22 mouse cellular contexts compared by ENCODE assay signal in the genomic region with DNA sequence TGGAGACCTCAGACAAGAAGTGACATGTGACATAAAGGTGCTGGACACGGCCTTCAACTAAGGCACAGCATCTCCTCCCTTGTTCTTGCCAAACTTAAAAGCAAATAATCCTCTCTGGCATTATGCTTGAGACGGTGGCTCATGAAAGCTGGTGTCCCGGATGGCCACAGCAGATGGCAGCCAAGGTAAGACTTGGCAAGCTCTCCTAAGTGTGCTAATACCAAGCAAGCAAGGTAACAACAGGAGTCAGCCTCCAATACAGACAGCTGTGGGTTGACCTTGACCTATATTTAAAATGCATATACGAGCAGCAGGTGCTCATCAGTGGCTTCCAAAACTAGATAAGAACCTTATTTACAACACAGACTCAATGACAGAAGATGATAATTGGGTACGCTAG. TPM values are rescaled to one million over a fixed set of nuclear protein-coding genes. Genes with fewer than 3 reads are reported as not detected.
DNase-seq lines count a peak whose midpoint lies in the region; ATAC-seq and TF ChIP-seq lines count a peak whose summit lies in the region.
"Had no signal": no experiment of that assay in that cellular context is flagged by ENCODE, and none has a peak within 500 bp of the region (broad histone marks: within the 10 kb centered on the region; RNA-seq: fewer than 3 reads in every experiment).

No protein-coding gene starts in this region.

- H3K9me3 ChIP-seq in intestine, postnatal 0 days (ENCODE audit: control insufficient read depth) = no peaks in the 10 kb centered on the region
- H3K9me3 ChIP-seq in intestine, embryonic 16.5 days (ENCODE audit: control insufficient read depth, low read length) = no peaks in the 10 kb centered on the region
- H3K9me3 ChIP-seq: G1E; heart, embryonic 12.5 days; liver, embryonic 12.5 days; lung, embryonic 15.5 days; midbrain, embryonic 12.5 days; neural tube, embryonic 15.5 days had no signal

- 0 out of 2 replicates have a peak, but pooled peaks have one; percentile 10 for TF ChIP-seq CTCF in intestine, postnatal 0 days (IDR thresholded peaks at IDR 0.05; ENCODE audit: low read depth)
- 0 out of 2 replicates have a peak, but pooled peaks have one; percentile 22 for TF ChIP-seq CTCF in cerebellum, adult 2 months (IDR thresholded peaks at IDR 0.05; ENCODE audit: borderline replicate concordance, insufficient read depth, low read depth, low read length)

- 74% methylated on average over 5 of the region's 5 CpGs for WGBS in intestine, postnatal 0 days
- 79% methylated on average over 5 of the region's 5 CpGs for WGBS in intestine, embryonic 16.5 days
- WGBS in cerebellum, adult 2 months = 28% methylated on average over 5 of the region's 5 CpGs

- no peak for TF ChIP-seq POLR2A in cerebellum, adult 2 months (IDR thresholded peaks at IDR 0.05; ENCODE audit: borderline replicate concordance, insufficient read depth, low read length)

- no peaks in the 10 kb centered on the region for H3K4me1 ChIP-seq in intestine, postnatal 0 days (replicated peaks; ENCODE audit: control insufficient read depth, insufficient read depth, low read length)
- H3K4me1 ChIP-seq in intestine, embryonic 16.5 days (ENCODE audit: control insufficient read depth, insufficient read depth, low read length) = no peaks in the 10 kb centered on the region
- no peaks in the 10 kb centered on the region; the same call in 1 of the 2 replicates for H3K4me1 ChIP-seq in cerebellum, adult 2 months (ENCODE audit: control insufficient read depth, insufficient read depth, low read length)
- H3K4me1 ChIP-seq: liver, embryonic 12.5 days; lung, embryonic 15.5 days; midbrain, embryonic 12.5 days; neural tube, embryonic 15.5 days had no signal

- H3K4me2 ChIP-seq in intestine, postnatal 0 days (replicated peaks; ENCODE audit: low read depth) = no peak overlapping the region
- H3K4me2 ChIP-seq in intestine, embryonic 16.5 days (ENCODE audit: low read depth, low read length) = no peak overlapping the region
- H3K4me2 ChIP-seq: heart, embryonic 12.5 days; liver, embryonic 12.5 days; lung, embryonic 15.5 days; midbrain, embryonic 12.5 days; neural tube, embryonic 15.5 days had no signal

- H3K36me3 ChIP-seq in intestine, postnatal 0 days (ENCODE audit: control insufficient read depth, insufficient read depth) = peaks cover 23% of the 10 kb centered on the region; the same call in 1 of the 2 replicates
- peaks cover 5% of the 10 kb centered on the region; the same call in 1 of the 2 replicates for H3K36me3 ChIP-seq in intestine, embryonic 16.5 days (ENCODE audit: control insufficient read depth, insufficient read depth, low read length)

- H3K4me3 ChIP-seq in intestine, postnatal 0 days (ENCODE audit: low read depth, low read length) = no peak overlapping the region
- H3K4me3 ChIP-seq in intestine, embryonic 16.5 days (ENCODE audit: low read length) = no peak overlapping the region
- H3K4me3 ChIP-seq in cerebellum, adult 2 months (replicated peaks; ENCODE audit: insufficient read depth, low read depth, low read length) = no peak overlapping the region
- H3K4me3 ChIP-seq: erythroblast, embryonic 14.5 days; heart, embryonic 12.5 days; layer of hippocampus, adult 2 months; liver, embryonic 12.5 days; lung, embryonic 15.5 days; midbrain, embryonic 12.5 days; myocyte; neural tube, embryonic 15.5 days had no signal

- no peak overlapping the region for H3K27ac ChIP-seq in intestine, postnatal 0 days (ENCODE audit: low read depth, low read length)
- H3K27ac ChIP-seq in intestine, embryonic 16.5 days (ENCODE audit: low read length) = no peak overlapping the region
- no peak overlapping the region for H3K27ac ChIP-seq in cerebellum, adult 2 months (ENCODE audit: insufficient read depth, low read length)
- H3K27ac ChIP-seq: layer of hippocampus, adult 2 months; liver, embryonic 12.5 days; lung, embryonic 15.5 days; macrophage; midbrain, embryonic 12.5 days; neural tube, embryonic 15.5 days had no signal

- ATAC-seq in cerebellum, adult (ENCODE audit: insufficient number of reproducible peaks, low FRiP score, low TSS enrichment) = peak; percentile 80
- no peak for ATAC-seq in intestine, postnatal 0 days
- ATAC-seq in intestine, embryonic 16.5 days = no peak
- no peak for ATAC-seq in megakaryocyte progenitor cell, adult 5-6 weeks (replicated peaks; ENCODE audit: poor library complexity)
- ATAC-seq: CD4-positive, CD25-positive, alpha-beta regulatory T cell, adult 4 months; liver, embryonic 12.5 days had no signal

- H3K9ac ChIP-seq in intestine, postnatal 0 days (ENCODE audit: low read depth, low read length) = no peak overlapping the region
- H3K9ac ChIP-seq in intestine, embryonic 16.5 days (ENCODE audit: low read depth, low read length) = no peak overlapping the region
- H3K9ac ChIP-seq: heart, embryonic 12.5 days; liver, embryonic 12.5 days; lung, embryonic 15.5 days; midbrain, embryonic 12.5 days; neural tube, embryonic 15.5 days had no signal

- no peak for DNase-seq in cerebellum, postnatal 4 days (ENCODE audit: low spot score in 2 of 2)
- DNase-seq in cerebellum, adult 2 months = peak; percentile 48 to 75
- DNase-seq in fat pad, adult 2 months (ENCODE audit: extremely low read depth, low read depth, low spot score) = peak; percentile 40
- DNase-seq in spleen, postnatal 10 days (ENCODE audit: low spot score in 2 of 2) = no peak
- DNase-seq: gastrocnemius, postnatal 25 days; left cerebral cortex, postnatal 4 days; right cerebral cortex, adult 18-20 months had no signal

- H3K27me3 ChIP-seq in intestine, postnatal 0 days (replicated peaks; ENCODE audit: control insufficient read depth, insufficient read depth, low read length) = no peaks in the 10 kb centered on the region
- H3K27me3 ChIP-seq in intestine, embryonic 16.5 days (replicated peaks; ENCODE audit: control insufficient read depth, insufficient read depth, low read length) = no peaks in the 10 kb centered on the region
- no peaks in the 10 kb centered on the region for H3K27me3 ChIP-seq in cerebellum, adult 2 months (ENCODE audit: control insufficient read depth, insufficient read depth, low read length)
- H3K27me3 ChIP-seq: heart, embryonic 12.5 days; liver, embryonic 12.5 days; lung, embryonic 15.5 days; midbrain, embryonic 12.5 days; neural tube, embryonic 15.5 days had no signal

RNA-seq across cellular contexts. Expression of gene Mettl25, which starts 9.1 kb away (rescaled TPM):
- polyA plus RNA-seq in intestine, postnatal 0 days (2015; fragmentation: Nextera tagmentation; extraction: Ambion mirVana) = 7.9 TPM in 2 replicates
- polyA plus RNA-seq in intestine, embryonic 16.5 days (2015; fragmentation: Nextera tagmentation; extraction: Ambion mirVana) = 11.3 and 11.6 TPM in 2 replicates
- 12.3 and 12.8 TPM in 2 replicates for polyA plus RNA-seq in cerebellum, adult 2 months (2012; rRNA removed)
- total RNA-seq in megakaryocyte progenitor cell, adult 5-6 weeks (2015) = 12.7 and 16.1 TPM in 2 replicates
- total RNA-seq in megakaryocyte progenitor cell, adult 5-6 weeks (2017) = 19.0 and 25.8 TPM in 2 replicates

RNA-seq across cellular contexts. Expression of gene Ccdc59, which starts 9.4 kb away (rescaled TPM):
- polyA plus RNA-seq in intestine, postnatal 0 days (2015; fragmentation: Nextera tagmentation; extraction: Ambion mirVana) = 92.9 and 112 TPM in 2 replicates
- polyA plus RNA-seq in intestine, embryonic 16.5 days (2015; fragmentation: Nextera tagmentation; extraction: Ambion mirVana) = 56.7 and 59.9 TPM in 2 replicates
- 25.3 and 27.4 TPM in 2 replicates for polyA plus RNA-seq in cerebellum, adult 2 months (2012; rRNA removed)
- total RNA-seq in megakaryocyte progenitor cell, adult 5-6 weeks (2015) = 48.1 and 53.5 TPM in 2 replicates
- 25.2 and 28.2 TPM in 2 replicates for total RNA-seq in megakaryocyte progenitor cell, adult 5-6 weeks (2017)

Comparison
In these comparisons a context has a peak if more than half of its experiments do, and no peak if none do; other contexts are left out.
1. DNase-seq: peak in cerebellum, adult 2 months (2 of 2) and fat pad, adult 2 months (single experiment); none in cerebellum, postnatal 4 days (0 of 2) and spleen, postnatal 10 days (0 of 2).